Mouse (Mus musculus) right cerebral cortex, adult 2 months (tissue): ENCODE measurements around the gene Ddo.

Source experiments
- DNase-seq, 2 experiments: peaks; one replicate each; pipeline ENCODE4 v3.0.0; 2021 to 2022; ENCODE audit warnings: low spot score in 2 of 2

Ddo gene

GRCm38 (mm10) chr10:40629656-40630311 is at the start of gene Ddo:
Gene Ddo (plus strand): TSS chr10:40630011.
- no peak for DNase-seq

DNA sequence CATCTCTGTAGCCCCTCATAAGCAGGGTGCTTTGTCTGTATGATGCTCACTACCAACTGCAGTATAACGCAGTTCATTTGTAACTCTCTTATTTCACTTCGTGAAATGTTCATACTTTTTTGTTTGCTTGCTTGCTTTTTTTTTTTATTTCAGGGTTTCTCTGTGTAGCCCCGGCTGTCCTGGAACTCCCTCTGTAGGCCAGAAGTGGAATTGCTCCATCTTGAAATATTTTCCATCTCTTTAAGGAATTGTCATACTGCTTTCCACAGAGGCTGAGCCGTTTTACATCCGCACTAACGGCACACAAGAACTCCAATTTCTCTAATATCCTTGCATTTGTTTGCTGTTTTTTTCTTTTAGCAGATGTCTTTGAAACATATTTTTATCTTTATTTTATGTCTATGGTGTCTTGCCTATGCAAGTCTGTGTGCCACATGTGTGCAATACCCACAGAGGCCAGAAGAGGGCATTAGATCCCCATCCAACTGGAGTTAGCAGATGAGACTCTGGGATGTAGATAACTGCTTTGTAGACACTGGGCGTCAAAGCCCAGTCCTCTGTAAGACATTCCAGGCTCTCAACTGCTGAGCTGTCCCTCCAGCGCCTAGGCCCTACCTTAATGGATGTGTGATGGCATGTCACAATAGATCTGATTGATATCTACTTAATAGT is 46.1 kb upstream of the Ddo start:
- no peak for DNase-seq

DNA sequence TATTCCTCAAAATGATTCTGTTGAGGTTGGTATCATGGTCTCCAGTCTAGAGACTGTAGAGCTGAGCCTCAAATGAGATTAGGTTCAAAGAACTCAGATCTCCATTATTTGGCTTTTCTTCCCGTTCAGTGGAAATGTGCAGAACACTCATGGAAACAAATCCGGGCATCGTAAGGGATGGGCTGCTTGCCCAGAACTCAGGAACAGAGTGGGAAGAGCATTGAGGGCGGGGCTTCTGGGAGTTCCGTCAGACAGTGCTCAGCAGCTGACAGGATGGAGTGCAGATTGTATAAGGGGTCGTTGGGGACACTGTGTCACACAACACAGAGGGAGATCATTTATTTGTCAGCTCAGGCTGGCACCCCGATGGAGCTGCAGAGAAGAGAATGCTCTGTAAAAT is 37.6 kb upstream of the Ddo start:
- peak; percentile 30 to 57 for DNase-seq

DNA sequence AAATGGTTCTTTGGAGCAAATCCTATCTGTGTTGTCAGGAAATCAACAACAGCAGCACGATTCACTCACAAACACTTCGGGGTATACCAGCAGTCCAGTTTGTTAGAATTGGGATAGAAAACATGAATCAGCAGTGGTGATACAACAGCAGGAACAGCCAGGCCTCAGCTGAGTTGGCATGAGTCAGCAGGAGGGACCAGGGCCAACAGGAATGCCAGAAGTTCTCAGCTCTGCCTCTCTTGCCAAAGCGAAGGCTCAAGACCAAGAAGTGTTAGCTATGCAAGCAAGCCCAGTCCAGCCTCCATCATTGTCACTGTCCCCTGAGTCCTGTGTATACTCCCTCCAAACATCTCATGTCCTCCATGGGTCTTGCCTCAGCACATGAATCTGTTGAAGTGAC is 32.6 kb upstream of the Ddo start:
- peak; percentile 30 to 48 for DNase-seq

- DNase-seq: peak; percentile 31 to 35
Measured at GRCm38 (mm10) chr10:40604706-40605394, 25.0 kb upstream of the Ddo start.

- DNase-seq: no peak
Measured at GRCm38 (mm10) chr10:40617973-40618372, 11.8 kb upstream of the Ddo start.

DNA sequence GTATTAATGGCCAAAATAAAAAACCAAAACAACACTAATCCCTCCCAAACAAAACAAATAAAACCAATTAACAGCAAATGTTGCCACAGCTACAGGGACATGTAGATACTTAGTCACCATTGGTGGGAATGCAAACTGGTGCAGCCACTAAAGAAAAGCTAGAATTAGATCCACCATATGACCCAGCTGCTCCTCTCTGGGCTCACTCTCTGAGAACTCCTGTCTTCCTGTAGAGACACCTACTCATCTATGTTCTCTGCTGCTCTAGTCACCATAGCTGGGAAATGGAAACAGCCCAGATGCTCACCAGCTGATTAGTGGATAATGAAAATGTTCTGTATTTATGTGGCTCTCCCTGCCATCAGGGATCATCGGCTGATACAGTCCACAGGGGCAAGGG is 10.1 kb upstream of the Ddo start:
- DNase-seq: no peak

DNA sequence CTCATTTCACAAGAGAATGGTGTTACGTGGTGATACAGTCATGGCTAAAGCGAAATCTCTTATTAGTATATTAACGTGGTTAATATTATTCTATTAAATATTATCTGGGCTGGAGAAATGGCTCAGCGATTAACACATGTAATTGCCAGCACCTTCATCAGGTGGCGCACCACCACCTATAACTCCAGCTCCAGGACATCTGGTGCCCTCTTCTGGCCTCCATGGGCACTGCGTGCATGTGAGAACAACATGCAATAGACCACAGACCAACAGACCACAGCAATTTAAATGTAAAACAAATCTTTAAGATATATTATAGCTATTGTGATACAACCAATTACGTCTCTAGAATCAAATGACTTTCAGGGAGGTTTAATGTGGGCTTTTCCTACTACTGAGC is 671 bp upstream of the Ddo start:
- DNase-seq: peak; percentile 50 to 58

- DNase-seq: no peak
Measured at GRCm38 (mm10) chr10:40630457-40630856, 646 bp downstream of the Ddo start.

GRCm38 (mm10) chr10:40630961-40631360 is 1.1 kb downstream of the Ddo start:
- DNase-seq: no peak

GRCm38 (mm10) chr10:40632087-40632486 is 2.3 kb downstream of the Ddo start:
- no peak for DNase-seq

GRCm38 (mm10) chr10:40637331-40637730 is 7.5 kb downstream of the Ddo start:
- no peak for DNase-seq

- DNase-seq: peak; percentile 85 to 89
Measured at GRCm38 (mm10) chr10:40638276-40638675, 8.5 kb downstream of the Ddo start.

DNA sequence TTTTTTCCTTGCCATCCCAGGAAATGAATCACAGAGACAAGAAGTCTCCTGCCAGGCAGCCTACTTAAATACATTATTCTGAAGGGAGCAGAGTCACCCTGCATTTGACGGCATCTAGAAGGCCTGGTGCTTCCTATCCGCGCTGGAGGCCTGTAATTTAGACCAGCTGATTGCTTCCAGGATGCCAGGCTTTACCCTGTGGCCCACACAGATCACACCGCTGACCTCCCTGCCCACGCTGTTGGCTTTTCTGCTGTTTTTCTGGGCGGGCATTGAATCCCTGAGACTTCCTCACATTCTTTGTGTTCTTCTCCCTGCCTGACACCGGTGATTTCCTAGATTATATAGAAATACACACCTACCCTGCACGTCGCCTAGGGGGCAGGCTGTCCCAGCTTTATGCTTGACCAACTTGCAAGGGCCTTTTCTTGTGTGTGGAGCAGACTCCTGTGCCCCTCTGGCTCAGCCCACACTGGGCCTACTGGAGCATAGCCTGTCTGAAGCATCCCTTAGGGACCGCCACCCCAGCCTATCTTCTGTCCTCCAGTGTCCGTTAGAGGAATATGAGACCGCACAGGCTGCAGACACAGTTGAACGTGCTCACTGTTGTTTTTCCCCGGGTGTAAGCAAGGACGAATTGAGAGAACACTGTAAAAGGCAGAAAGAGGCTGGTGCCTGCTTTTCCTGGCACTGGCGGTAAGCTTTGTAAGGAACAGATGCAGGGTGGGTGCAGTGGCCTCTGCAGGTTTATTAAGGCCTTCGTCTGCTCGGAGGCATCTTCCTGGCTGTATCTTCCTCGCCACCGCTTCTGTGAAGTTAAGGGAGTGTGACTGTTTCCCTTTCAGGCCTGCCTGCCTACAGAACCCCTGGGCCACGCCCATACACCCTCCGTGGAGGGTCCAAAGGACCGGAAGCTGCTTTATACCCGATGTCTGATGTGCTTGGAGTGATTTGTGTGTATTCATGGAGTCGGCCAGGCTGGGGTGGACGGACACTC is 9.3 kb downstream of the Ddo start:
- peak; percentile 48 to 62 for DNase-seq

- DNase-seq: no peak
Measured at GRCm38 (mm10) chr10:40640406-40640805, 10.6 kb downstream of the Ddo start.

- DNase-seq: no peak
Measured at GRCm38 (mm10) chr10:40641901-40642300, 12.1 kb downstream of the Ddo start.

GRCm38 (mm10) chr10:40643126-40643525 is 13.3 kb downstream of the Ddo start:
- no peak for DNase-seq

DNA sequence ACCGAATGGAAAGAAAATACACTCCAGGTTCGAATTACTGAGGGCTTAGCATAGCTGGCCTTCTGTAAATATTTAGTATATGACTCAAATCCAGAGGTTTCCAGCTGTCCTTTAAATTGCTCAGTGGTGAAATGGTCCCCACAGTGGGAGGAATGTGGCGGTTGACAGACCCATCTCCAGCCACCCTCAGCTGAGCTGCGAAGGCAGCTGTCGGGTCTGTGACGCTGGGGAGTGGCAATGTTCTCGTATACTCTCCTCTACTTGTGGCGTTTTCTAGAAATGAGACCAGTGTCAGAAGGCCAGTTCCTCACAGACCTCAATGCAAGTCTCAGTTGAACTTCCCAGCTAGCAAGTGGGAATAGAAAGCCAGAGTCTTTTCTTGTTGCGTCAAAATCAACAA is 14.6 kb downstream of the Ddo start:
- DNase-seq: no peak

DNA sequence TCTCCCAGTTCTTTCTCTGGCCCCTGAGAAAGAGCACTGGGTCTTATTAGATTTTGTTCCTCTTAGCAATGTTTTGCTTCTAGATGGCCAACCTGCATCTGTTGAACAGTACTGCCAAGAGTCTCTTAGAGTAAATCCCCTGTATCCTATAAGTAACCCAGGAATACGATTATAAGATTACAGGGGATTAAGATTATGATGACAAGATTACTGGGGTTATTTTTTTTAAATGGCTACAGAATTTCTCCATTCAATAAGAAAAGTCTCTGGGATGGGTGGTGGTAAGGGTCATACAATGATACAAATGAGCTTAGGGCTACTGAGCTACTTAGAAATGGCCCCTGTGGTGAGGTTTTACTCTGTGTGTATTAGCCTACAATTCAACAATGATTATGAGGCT is 15.5 kb downstream of the Ddo start:
- DNase-seq: no peak

- DNase-seq: no peak
Measured at GRCm38 (mm10) chr10:40648776-40649175, 19.0 kb downstream of the Ddo start.

- DNase-seq: no peak
Measured at GRCm38 (mm10) chr10:40649634-40650033, 19.8 kb downstream of the Ddo start.

- peak in 1 of 2 experiments; percentile 30 for DNase-seq
Measured at GRCm38 (mm10) chr10:40651676-40652075, 21.9 kb downstream of the Ddo start.
